Mouse (Mus musculus) lung, postnatal 25 days (tissue): ENCODE measurements around the gene Bcl3.
"Not testable (repeated sequence)": the region's sequence is repeated elsewhere in the genome, so short reads cannot be mapped to it uniquely, and the experiment has no call there.

Experiments
- DNase-seq: peaks from one replicate; pipeline ENCODE4 v3.0.0; 2022; ENCODE audit warnings: low spot score

The Bcl3 gene

DNA sequence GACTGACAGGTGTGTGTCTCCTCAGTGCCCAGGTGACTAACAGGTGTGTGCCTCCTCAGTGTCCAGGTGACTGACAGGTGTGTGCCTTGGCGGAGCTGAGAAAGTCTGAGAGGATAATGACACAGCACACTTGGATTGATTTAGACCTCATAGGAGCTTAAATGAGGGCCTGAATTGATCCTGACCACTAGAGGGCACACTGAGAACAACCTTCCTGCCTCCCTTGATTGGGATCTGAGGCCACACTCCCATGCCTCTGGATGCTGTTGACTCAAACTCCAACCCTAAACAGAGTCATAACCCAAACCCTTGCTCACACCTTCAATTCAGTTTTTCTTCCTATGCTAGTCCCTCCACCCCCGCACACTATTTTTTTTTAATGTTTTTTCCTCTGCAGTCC is 21.8 kb downstream of the Bcl3 start:
- peak; percentile 79 for DNase-seq

DNA sequence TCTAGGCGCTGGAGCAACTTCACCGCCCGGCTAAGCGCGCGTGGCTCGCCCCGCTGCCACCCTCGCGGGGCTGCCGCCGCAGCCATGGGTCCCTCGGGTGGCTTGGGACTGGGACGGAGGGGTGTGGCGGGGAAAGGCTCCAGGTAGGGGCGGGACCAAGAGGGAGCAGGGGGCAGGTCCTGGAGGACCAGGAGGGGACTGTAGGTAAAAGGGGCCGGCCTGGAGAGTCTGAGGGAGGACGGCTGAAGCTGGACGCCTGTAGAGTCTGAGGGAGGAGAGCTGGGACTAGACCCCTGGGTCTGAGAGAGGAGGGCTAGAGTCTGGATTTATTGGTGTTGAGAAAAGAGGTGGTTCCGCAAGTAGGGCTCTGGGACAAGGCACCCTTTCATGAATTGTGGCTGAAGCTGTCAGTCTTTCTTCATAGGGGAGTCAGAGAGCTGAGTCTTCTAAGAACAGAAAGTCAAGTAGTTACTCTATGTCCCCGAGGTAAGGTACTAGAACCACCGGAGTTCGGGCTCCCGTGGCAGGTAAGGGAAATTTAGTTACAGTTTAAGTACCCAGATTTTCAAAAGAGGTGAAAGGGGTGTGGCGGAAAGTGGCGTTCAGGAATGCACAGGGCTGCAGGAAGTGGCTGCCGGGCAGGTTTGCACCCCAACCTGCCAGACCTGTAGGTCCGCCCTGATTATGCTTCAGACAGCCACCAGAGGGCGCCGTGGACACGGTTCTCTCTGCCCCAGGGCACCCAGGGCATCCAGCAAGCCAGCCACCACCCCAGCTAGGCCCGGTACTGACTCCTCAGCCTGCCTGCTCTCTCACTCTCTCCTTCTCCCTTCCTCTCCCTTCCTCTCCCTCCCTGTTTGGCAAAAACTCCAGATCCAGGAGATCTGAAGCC is 25.6 kb downstream of the Bcl3 start, which contains the start of gene Cblc:
Gene Cblc (minus strand): TSS at position 113 of the 892 bp plus-strand sequence.
- peak; percentile 94 for DNase-seq

DNA sequence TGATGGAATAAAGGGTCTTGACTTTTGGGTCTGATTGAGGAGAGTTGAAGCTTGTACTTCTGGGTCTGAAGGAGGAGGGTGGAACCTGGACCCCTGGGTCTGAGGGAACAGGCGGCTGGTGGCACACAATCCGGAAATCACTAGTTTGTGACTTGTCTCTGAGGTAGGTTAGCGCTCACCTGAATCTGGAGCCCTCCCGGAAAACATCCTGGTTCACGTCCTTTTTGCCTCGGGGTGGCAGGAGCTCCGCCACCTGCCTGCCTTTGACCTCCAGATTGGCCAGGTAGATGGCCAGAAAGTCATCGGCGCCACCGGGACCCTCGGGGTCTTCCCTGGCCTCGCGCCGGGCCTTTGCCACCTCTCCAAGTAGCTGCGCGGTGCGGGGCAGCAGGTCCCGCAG is 26.3 kb downstream of the Bcl3 start:
- no peak for DNase-seq

DNA sequence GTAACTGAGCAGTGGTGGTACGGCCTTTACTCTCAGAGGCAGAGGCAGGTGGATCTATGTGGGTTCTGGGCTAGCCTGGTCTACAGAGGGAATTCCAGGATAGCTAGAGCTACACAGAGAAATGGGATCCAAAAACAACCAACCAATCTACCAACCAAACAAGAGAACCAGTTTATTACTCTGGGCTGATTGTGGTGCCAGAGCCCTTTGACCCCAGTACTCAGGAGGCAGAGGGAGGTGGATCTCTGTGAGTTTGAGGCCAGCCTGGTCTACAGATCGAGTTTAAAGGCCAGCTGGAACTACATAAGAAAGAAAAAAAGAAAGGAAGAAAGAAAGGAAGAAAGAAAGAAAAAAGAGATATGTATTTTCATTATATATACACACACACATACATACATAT is 27.3 kb downstream of the Bcl3 start:
- no peak for DNase-seq

DNA sequence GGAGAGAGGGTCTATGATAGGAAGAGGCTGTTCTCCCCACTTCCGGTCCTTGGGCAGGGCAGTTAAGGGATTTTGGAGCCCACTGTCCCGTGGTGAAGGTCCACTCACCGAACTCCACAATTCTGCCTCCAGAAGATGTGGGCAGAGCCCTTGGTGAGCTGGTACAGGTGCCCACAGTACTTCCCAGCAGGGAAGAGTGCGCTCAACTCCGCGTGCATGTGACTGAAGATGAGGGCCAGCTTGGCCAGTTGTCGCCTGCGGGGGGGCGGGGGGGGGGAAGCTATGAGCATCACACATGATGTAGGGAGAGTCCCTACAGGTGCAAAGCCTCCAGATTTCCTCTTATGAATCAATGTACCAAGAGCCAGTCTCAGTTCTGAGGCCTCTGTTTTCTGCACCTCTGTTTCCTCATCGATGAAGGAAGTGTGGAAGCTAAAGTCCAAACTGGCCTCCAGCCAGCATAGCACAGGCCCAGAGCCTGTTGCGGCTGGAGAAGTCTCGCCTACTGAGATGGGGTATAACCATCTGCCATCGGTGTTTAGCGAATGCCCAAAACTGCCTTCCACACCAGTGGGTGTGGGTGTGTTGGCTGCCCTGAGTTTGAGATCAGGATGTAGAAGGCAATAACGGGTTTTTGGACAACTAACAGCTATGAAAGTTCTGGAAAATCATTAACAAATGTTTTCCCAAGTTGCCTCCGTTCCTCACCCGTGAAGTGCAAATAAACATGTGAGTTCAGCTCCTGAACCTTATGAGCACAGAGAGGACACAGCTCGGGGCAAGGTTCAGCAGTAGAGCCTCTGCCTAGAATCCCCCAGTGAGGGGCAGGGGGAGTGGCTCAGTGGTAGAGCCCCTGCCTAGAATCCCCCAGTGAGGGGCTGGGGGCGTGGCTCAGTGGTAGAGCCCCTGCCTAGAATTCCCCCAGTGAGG is 29.6 kb downstream of the Bcl3 start:
- no peak for DNase-seq

DNA sequence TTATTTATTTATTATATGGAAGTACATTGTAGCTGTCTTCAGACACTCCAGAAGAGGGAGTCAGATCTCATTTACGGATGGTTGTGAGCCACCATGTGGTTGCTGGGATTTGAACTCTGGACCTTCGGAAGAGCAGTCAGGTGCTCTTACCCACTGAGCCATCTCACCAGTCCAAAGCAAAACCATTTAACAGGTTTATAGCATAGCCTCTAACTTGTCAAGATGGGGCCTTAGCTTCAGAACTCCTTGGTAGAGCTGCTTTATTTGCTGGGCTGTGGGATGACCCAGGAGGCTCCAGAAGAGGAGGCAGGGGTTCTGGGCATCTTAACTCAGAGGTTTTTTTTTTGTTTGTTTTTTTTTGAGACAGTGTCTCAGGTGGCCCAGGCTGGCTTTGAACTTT is 31.1 kb downstream of the Bcl3 start:
- not testable (repeated sequence) for DNase-seq

DNA sequence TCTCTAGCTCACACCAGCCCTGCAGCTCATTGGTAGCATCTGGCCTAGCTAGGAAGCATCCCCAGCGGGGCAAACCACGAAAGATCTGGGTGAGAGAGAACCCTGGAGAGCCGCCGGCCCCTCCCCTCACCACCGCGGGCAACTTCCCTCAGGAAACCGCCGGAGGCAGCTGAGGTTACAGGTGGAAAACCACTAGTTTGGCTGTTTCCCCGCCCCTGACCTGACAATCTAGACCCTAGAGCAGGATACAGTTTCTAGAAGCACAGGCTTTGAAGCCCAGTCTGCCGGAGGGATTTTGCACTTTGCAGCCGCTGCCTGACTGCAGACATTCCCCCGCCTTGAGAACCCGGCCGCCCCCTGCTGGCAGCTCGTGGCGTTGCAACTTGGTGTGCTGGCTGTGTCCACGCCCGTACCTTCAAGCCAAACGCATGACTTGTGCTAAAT is 32.6 kb downstream of the Bcl3 start:
- DNase-seq: peak; percentile 90

DNA sequence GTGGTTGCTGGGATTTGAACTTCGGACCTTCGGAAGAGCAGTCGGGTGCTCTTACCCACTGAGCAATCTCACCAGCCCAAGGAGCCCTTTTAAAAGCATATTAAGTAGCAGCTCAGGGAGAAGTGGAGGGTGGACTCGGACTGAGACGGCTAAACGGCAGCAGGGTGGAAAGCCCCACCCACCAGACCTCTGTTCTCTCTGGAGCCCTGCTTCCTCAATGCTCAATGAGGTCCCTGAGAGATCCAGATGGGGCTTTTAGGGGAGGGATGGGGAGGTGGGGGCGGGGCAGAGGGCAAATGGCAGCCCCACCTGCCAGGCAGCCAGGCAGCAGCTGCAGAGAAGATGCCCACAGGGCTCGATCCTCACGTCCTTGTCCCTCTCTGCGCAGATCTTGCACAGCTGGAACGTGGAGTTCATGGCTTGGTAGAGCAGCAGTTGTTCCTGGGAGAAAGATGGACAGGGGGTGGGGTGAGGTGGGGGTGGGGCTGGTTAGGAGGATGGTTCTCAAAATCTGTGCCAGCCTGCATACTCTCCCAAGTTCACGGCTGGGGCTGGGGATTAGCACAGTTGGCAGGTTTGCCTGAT is 36.6 kb downstream of the Bcl3 start:
- no peak for DNase-seq

DNA sequence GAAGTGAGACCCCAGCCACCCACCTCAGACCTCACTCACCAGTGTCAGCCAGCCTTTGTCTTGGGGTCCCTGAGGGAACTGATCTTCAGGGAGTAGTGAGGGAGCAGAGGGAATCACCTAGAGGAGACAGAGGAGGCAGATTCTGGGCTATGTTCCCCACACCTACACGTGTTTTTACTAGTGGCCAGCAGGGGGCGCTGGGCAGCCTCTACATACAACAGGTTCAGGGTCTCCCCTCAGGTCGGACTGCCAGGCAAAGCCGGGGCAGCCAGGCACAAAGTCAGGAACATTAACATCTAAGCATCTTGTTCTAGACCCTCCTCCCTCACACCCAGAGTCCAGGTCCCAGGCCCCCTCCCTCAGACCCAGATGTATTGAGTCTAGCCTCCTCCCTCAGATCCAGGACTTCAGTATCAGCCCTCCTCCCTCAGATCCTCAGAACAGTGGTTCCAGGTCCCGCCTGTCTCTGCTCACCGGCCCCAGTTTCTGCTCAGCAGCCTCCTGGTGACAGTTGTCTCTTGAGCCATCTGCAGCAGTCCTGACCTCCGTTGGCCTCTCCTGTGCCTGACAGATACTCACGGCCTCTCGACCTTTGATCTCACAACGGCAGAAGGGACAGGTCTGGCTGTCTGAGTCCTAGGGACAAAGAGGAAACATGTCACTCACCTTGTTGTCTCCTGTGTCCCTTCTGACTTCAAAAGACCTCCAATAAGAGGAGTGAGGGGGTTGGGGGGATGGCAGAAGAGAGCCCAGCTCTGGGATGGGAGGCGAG is 37.6 kb downstream of the Bcl3 start:
- DNase-seq: no peak

DNA sequence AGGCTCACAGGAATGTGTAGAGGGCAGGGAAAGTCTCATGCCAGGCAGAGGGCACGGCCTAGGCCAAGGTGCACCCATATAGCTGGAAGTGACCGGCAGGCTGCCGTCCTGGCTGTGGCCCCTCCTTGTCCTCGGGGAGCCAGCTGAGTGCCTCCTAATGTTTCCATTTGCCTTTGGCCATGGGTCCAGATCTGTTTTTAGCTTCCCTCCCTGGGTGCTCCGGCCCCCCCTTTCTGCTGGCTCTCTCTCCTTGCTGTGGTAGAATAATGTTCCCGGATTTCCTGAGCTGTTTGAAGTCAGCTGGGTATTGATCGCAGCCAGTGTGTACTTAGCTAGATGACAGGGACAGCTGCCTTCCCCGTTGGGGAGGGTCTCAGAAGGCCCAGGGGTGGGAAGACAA is 38.9 kb downstream of the Bcl3 start:
- peak; percentile 78 for DNase-seq

DNA sequence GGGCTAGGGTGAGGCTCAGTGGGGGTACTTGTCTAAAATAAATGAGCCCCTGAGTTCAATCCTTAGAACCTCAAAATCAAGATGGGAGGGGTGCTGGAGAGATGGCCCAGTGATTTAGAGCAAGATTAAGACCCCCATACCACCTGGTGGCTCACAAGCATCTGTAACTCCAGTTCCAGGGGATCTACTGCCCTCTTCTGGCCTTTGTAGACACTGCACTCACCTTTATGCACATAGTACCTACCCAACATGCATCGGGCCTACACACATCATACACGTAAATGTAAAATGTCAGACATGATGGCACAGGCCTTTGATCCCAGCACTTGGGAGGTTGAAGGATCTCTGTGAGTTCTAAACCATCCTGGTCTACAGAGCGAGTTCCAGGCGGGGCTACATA is 39.9 kb downstream of the Bcl3 start:
- peak; percentile 57 for DNase-seq

DNA sequence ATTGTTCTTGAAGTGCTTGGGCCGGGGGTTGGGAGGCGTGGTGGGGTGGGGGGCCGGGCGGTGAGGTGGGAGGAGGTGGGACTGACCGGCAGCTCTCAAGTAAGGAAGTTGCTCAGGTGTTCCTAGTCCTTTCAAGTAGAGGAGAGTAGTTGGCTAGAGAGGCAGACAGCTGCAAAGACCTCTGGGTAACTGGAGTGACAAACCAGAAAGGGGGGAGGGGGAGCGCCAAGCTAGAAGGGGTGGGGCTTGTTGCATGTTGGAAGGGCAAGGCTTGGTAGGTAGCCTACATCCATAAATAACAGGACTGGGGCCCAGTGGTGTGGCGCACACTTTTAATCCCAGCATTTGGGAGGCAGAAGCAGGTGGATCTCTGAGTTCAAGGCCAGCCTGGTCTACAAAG is 40.8 kb downstream of the Bcl3 start:
- DNase-seq: no peak

DNA sequence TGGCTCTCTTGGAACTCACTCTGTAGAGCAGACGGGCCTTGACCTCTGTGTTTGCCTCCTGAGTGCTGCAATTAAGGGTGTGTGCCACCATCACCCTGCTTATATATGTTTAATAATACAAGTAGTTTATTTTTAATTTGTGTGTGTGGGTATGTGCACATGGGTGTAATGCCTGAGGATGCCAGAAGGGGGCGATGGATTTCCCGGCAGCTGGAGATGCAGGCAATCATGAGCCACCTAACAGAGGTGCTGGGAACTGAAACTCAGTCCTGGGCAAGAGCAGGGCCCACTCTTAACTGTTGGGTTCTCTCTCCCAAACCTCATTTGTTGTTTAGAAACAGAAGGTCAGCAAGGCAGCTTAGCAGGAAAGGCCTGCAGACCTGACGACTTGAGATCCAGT is 42.7 kb downstream of the Bcl3 start:
- no peak for DNase-seq

DNA sequence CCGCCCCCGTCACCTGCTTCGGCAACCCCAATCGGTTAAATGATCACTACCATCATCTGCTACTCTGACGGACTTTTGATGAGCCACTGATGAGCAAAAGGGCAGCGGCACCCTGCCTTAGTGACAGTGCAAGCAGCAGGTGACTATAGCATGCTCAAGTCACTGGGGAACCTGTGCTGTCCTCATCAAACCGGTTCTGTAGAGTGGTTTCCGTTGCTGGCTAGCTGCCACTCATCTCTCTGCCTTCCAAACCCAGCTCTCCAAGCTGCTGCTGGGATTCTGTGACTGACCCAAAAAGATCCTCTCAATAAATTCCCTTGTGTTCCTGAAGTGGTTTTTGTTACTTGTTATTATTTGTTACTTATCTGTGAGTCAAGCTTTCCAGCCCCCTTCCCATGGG is 43.9 kb downstream of the Bcl3 start:
- DNase-seq: peak; percentile 77

DNA sequence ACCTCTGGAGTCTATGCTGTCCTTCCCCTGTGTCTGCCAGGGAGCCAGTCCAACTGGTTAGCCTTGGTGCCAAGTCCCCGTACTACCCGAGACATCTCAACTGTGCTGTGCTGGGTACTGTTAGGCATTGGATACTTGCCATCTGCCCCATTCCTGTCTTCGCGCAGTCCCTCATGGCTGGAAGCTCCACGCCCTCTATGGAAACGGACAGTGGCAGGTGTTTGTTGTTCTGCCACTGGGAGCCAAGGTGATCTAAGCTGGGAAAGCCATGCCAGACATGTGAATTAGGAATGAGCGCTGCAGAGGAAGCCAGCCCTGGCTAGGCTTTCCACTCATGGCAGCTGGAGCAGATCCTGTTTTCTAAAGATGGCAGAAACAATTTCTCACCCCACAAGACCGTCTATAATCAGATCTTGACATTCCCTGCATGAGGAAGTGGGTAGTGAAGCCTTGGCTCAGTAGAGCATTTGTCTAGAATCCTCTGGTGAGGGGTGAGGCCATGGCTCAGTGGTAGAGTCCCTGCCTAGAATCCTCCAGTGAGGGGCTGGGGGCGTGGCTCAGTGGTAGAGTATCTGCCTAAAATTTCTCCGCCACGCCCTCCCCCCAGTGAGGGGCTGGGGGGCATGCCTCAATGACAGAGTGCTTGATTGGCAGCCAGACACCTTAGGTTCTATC is 45.4 kb downstream of the Bcl3 start:
- DNase-seq: no peak

DNA sequence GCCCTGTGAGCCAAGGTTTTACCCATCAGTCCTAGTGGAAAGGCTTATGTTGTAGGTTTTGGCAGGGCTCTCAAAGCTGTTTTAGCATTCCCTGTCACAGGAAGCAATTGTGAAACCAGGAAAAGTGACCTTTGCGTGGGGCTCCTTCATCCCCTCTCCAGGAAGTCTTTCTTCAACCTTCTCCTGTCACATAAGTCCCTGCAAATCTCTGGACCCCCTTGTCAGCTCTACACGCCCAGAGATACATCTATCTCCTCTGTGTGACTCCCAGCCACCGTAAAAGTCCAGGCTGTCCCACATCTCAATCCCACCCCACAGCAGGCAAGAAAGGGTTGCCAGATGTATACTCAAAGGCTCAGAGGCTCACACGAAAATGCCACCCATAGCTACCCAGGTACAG is 50.9 kb downstream of the Bcl3 start:
- DNase-seq: no peak

DNA sequence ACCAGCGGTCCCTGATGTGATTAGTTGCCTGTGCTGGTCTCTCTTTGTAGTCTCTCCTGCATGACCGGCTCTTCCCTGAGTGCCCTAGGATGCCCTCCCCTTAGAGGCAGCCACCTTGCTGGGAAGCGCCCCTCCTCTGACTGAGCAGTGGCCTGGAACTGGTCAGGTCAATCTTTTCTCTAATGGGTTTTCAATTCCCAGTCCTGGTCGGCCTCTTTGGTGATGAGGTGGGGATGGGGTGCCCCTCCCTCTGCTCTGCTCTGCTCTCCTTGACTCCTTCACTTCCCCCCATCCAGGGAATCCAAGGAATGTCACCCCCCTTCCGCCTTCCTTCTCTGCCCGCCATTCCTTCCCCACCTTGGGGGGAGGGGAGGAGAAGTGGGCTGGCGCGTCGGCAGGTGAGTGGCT is 51.6 kb downstream of the Bcl3 start, which contains the start of gene Bcam:
Gene Bcam (minus strand): TSS at position 33 of the 408 bp plus-strand sequence.
- peak; percentile 76 for DNase-seq

DNA sequence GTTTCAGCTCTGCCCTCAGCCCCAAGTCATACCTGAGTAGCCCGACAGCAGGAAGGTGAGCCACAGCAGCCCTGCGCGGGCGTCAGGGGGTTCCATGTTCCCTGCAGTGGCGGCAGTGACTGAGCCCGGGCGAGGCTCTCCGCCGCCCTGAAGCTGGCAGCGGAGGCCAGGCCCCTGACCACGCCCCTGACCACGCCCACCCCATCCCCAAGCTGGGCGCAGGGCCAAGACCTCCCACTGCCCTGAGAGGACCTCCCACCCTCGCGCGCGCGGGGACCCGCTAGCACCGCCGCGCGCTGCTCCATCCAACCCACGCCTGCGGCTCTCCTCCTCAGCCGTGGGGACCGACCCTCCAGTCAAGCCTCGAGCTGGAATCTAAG is 52.2 kb downstream of the Bcl3 start:
- DNase-seq: peak; percentile 91

DNA sequence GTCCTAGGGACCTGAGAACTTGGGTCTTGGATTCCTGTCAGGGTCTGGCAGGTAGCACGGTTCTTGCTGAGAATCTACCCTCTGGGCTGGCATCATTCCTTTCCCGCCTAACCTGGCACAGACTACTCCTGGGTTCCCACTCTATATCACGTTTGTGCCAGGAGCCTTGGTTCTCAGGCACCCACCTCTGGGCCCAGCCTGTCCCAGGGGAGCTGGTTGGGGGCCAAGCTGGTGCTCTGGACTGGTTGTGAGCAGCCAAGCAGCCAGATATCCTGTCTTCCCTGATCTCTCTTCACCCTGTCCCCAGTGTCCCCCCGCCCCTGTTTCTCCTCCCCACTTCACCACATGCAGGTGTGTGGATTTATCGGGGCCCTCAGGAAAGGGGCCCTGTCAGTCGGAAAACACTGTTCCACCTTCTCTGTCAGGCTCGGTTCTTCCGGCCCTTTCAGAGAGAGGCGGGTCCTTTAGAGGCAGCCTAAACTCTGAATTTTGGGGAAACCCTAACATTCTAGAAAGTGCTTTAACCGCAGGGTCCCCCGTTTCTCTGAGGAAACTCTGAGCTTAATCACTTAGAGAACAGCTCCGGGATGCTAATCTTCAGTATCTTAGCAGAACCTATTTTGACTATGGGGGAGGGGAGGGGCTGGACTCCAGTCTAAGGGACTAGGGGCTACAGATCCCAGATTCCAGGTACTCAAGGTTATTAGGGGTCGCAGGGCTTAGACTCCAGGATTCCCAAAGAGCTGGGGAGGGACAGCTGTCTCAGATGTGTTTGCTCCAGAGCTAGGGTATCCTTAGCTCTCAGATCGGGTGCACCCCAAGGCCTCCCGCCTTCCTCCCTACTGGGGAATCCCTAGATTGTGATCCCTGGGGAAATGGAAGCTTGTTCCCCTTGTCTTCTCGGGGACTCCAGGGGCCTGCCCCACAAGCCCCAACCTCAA is 52.9 kb downstream of the Bcl3 start:
- DNase-seq: no peak

DNA sequence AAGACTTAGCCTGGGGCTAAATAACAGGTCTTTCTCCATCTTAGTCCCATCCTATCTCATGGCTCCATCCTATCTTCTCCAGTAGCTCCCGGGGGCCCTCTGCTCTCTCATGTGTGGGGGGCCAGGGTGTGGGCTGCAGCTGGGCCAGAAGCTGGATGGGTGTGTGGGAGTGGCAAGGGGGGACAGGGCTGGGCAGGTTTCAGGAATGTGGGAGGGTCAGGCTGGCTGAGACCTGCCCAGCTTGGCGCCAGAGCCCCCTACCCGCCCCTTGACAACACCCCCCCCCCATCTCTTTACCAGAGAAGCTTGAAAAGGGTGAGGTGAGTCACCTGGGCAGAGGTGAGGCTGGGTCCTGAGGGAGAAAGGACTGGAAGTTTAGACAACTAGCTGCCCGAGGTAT is 53.6 kb downstream of the Bcl3 start:
- DNase-seq: no peak
